Mouse (Mus musculus) stomach, embryonic 16.5 days (tissue): ENCODE measurements around the gene Ctf2. TPM values are rescaled to one million over a fixed set of nuclear protein-coding genes. Genes with fewer than 3 reads are reported as not detected.

Source experiments
- ATAC-seq: fragments of 200-750 bp; cut with Nextera tagmentation; 2 replicates; pipeline ENCODE4 v1.8.0; 2017; ENCODE audit warnings: moderate number of reproducible peaks, moderate TSS enrichment; ENCODE audit not compliant: insufficient read depth, low FRiP score
- H3K27ac ChIP-seq: fragments of 300-500 bp; sonication (generic); 2 replicates; pipeline ENCODE4 v1.5.1; 2014; ENCODE audit warnings: low read length
- H3K27me3 ChIP-seq: fragments of 300-500 bp; sonication (generic); 2 replicates; pipeline ENCODE4 v1.6.1; 2014; ENCODE audit warnings: low read length, control low read depth, mixed read lengths; ENCODE audit not compliant: control insufficient read depth, insufficient read depth
- H3K36me3 ChIP-seq: fragments of 300-500 bp; sonication (generic); 2 replicates; pipeline ENCODE4 v1.6.1; 2014; ENCODE audit warnings: low read length; ENCODE audit not compliant: control insufficient read depth, insufficient read depth
- H3K4me1 ChIP-seq: fragments of 300-500 bp; sonication (generic); 2 replicates; pipeline ENCODE4 v1.6.1; 2014; ENCODE audit warnings: low read length, control low read depth, mixed read lengths; ENCODE audit not compliant: control insufficient read depth, insufficient read depth
- H3K4me2 ChIP-seq: fragments of 300-500 bp; sonication (generic); 2 replicates; pipeline ENCODE4 v1.6.1; 2014; ENCODE audit warnings: low read depth, low read length, mixed read lengths
- H3K4me3 ChIP-seq: fragments of 300-500 bp; sonication (generic); replicated peaks from 2 replicates; pipeline ENCODE4 v1.5.1; 2014; ENCODE audit warnings: mild to moderate bottlenecking, low read length
- H3K9ac ChIP-seq: fragments of 300-500 bp; sonication (generic); 2 replicates; pipeline ENCODE4 v1.6.1; 2014; ENCODE audit warnings: low read length
- H3K9me3 ChIP-seq: fragments of 300-500 bp; sonication (generic); replicated peaks from 2 replicates; pipeline ENCODE4 v1.6.1; 2016; ENCODE audit warnings: low read length, control low read depth; ENCODE audit not compliant: control insufficient read depth
- WGBS: fragments of 180-500 bp; shearing (Covaris S2); extraction: QIAGEN DNeasy Blood & Tissue Kit; methylation state at CpG from one replicate; pipeline ENCODE4 v1.1.7; 2014; 5-methylcytosine and 5-hydroxymethylcytosine counted together
- polyA plus RNA-seq: library from polyadenylated mRNA; unstranded; fragments of >200 nt; fragmentation: Nextera tagmentation; extraction: Ambion mirVana; gene quantifications from 2 replicates; pipeline ENCODE4 v1.2.1, GENCODE M21; 2015

The Ctf2 gene
- polyA plus RNA-seq, 1 experiment from 2014 or later, result 0.22 TPM

GRCm38 (mm10) chr7:127771262-127771661, 39.3 kb upstream of the Ctf2 start:
- no peak overlapping the region for H3K4me3 ChIP-seq
- H3K4me1 ChIP-seq, result peaks cover 14% of the 10 kb centered on the region
- H3K27ac ChIP-seq, result peak overlapping the region; percentile 94; the same call in 1 of the 2 replicates
- no peak for ATAC-seq
- H3K4me2 ChIP-seq, result peak overlapping the region; percentile 94
- H3K9me3 ChIP-seq, result no peaks in the 10 kb centered on the region
- H3K9ac ChIP-seq, result no peak overlapping the region; the same call in 1 of the 2 replicates
- no peaks in the 10 kb centered on the region for H3K27me3 ChIP-seq
- 60% methylated on average over 5 of the region's 5 CpGs for WGBS
- H3K36me3 ChIP-seq, result no peaks in the 10 kb centered on the region

- WGBS, result 2% methylated on average over 27 of the region's 27 CpGs
- peak; percentile 10 for ATAC-seq
- H3K9me3 ChIP-seq, result no peaks in the 10 kb centered on the region
- 0 out of 2 replicates have a peak, but pooled peaks cover 4% of the 10 kb centered on the region for H3K36me3 ChIP-seq
- H3K27me3 ChIP-seq, result no peaks in the 10 kb centered on the region
- peak overlapping the region; percentile 92 for H3K9ac ChIP-seq
- peak overlapping the region; percentile 72 for H3K4me3 ChIP-seq
- peaks cover 11% of the 10 kb centered on the region for H3K4me1 ChIP-seq
- peak overlapping the region; percentile 94 for H3K4me2 ChIP-seq
- peak overlapping the region; percentile 94 for H3K27ac ChIP-seq
These were observed 38.3 kb upstream of the Ctf2 start for GRCm38 (mm10) chr7:127770039-127770905.

GRCm38 (mm10) chr7:127769651-127770038, 37.7 kb upstream of the Ctf2 start, which contains the start of gene Orai3:
Gene Orai3 (plus strand): TSS chr7:127769815.
- Histone ChIP-seq H3K4me2 (peak within 1 kb of the TSS; percentile 94), H3K36me3 (0 out of 2 replicates have a peak, but pooled peaks cover 4% of the 10 kb centered on the region), H3K27ac (peak within 1 kb of the TSS; percentile 94), H3K4me3 (peak within 1 kb of the TSS; percentile 72), H3K4me1 (peaks cover 11% of the 10 kb centered on the region), H3K9ac (peak within 1 kb of the TSS; percentile 92), H3K27me3 (no peaks in the 10 kb centered on the region), H3K9me3 (no peaks in the 10 kb centered on the region)
- ATAC-seq, result peak; percentile 82
- WGBS, result 0% methylated on average over 24 of the region's 24 CpGs

GRCm38 (mm10) chr7:127768997-127769593, 37.1 kb upstream of the Ctf2 start:
- Histone ChIP-seq H3K27me3 (no peaks in the 10 kb centered on the region), H3K27ac (peak overlapping the region; percentile 94), H3K4me3 (peak overlapping the region; percentile 72), H3K4me1 (peaks cover 11% of the 10 kb centered on the region), H3K4me2 (peak overlapping the region; percentile 94), H3K9me3 (no peaks in the 10 kb centered on the region), H3K36me3 (peaks cover 4% of the 10 kb centered on the region; the same call in 1 of the 2 replicates), H3K9ac (peak overlapping the region; percentile 92)
- 1% methylated on average over 13 of the region's 16 CpGs for WGBS
- peak; percentile 90 for ATAC-seq

DNA sequence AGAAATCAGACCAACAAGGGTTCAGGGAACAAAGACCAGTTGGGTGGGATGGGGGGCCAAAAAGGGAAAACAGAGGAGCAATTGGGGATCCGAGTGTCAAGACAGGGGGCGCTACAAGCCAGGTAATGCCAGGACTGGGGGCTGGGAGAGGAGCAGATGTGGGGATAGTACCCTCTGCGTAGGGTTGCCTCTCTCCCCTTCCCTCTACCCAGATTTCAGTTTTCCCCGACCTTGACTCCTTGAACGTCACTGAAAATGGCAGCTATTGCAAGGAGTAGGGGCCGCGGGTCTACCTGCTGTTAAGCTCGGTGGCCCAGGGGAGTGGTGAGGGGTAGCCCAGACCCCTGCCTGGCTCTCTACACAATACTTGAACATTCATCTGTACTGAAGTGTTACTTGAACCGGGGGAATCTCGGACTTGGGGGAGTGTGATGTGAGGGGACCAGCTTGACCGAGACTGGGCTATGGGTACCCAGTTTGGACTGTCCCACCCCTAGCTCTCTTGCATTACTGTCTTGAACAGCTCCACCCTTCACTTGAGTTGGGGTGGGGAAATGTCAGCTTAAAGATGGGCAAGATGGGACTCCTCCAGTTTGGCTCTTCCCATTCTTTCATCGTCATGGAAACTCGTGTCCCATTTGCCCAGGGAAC, 36.5 kb upstream of the Ctf2 start:
- H3K4me3 ChIP-seq, result no peak overlapping the region
- no peak overlapping the region for H3K9ac ChIP-seq
- ATAC-seq, result no peak; the same call in 1 of the 2 replicates
- 53% methylated on average over 13 of the region's 13 CpGs for WGBS
- peak overlapping the region; percentile 67; the same call in 1 of the 2 replicates for H3K27ac ChIP-seq
- H3K36me3 ChIP-seq, result peaks cover 9% of the 10 kb centered on the region; the same call in 1 of the 2 replicates
- no peak overlapping the region; the same call in 1 of the 2 replicates for H3K4me2 ChIP-seq
- H3K4me1 ChIP-seq, result peaks cover 11% of the 10 kb centered on the region
- H3K27me3 ChIP-seq, result no peaks in the 10 kb centered on the region
- no peaks in the 10 kb centered on the region for H3K9me3 ChIP-seq

GRCm38 (mm10) chr7:127767671-127768345, 35.8 kb upstream of the Ctf2 start:
- H3K9me3 ChIP-seq, result no peaks in the 10 kb centered on the region
- no peak overlapping the region for H3K4me2 ChIP-seq
- peaks cover 12% of the 10 kb centered on the region; the same call in 1 of the 2 replicates for H3K36me3 ChIP-seq
- H3K4me3 ChIP-seq, result no peak overlapping the region
- peaks cover 11% of the 10 kb centered on the region for H3K4me1 ChIP-seq
- H3K27me3 ChIP-seq, result no peaks in the 10 kb centered on the region
- no peak overlapping the region for H3K27ac ChIP-seq
- 93% methylated on average over 19 of the region's 19 CpGs for WGBS
- no peak overlapping the region for H3K9ac ChIP-seq
- ATAC-seq, result no peak

- no peak for ATAC-seq
- WGBS, result 75% methylated on average over 17 of the region's 17 CpGs
- H3K4me3 ChIP-seq, result no peak overlapping the region
- peaks cover 11% of the 10 kb centered on the region for H3K4me1 ChIP-seq
- H3K9me3 ChIP-seq, result no peaks in the 10 kb centered on the region
- no peak overlapping the region for H3K27ac ChIP-seq
- no peaks in the 10 kb centered on the region for H3K27me3 ChIP-seq
- H3K36me3 ChIP-seq, result peaks cover 16% of the 10 kb centered on the region; the same call in 1 of the 2 replicates
- no peak overlapping the region for H3K4me2 ChIP-seq
- no peak overlapping the region for H3K9ac ChIP-seq
These were observed 35.1 kb upstream of the Ctf2 start for GRCm38 (mm10) chr7:127766851-127767609.

GRCm38 (mm10) chr7:127765756-127766155, 33.8 kb upstream of the Ctf2 start:
- Histone ChIP-seq H3K9me3 (no peaks in the 10 kb centered on the region), H3K4me1 (peaks cover 7% of the 10 kb centered on the region), H3K36me3 (peaks cover 16% of the 10 kb centered on the region; the same call in 1 of the 2 replicates), H3K27ac (no peak overlapping the region), H3K27me3 (no peaks in the 10 kb centered on the region), H3K4me3 (no peak overlapping the region), H3K9ac (no peak overlapping the region), H3K4me2 (no peak overlapping the region)
- 74% methylated on average over 2 of the region's 2 CpGs for WGBS
- ATAC-seq, result no peak
